Mouse (Mus musculus): ENCODE data around the gene Erp27. TPM values are rescaled to one million over a fixed set of nuclear protein-coding genes. Genes with fewer than 3 reads are reported as not detected.
A peak's percentile ranks its signal among the peaks of the same experiment; 100 is the strongest.

Erp27 gene
- polyA plus RNA-seq, 1 experiment = not detected

- Histone ChIP-seq H3K4me1 (ENCODE audit: control insufficient read depth, insufficient read depth, insufficient read length, low read length) (no peaks in the 10 kb centered on the region), H3K27ac (replicated peaks; ENCODE audit: low read depth, low read length) (no peak overlapping the region)
Measured at GRCm38 (mm10) chr6:136925049-136925448, 3.1 kb upstream of the Erp27 start.

DNA sequence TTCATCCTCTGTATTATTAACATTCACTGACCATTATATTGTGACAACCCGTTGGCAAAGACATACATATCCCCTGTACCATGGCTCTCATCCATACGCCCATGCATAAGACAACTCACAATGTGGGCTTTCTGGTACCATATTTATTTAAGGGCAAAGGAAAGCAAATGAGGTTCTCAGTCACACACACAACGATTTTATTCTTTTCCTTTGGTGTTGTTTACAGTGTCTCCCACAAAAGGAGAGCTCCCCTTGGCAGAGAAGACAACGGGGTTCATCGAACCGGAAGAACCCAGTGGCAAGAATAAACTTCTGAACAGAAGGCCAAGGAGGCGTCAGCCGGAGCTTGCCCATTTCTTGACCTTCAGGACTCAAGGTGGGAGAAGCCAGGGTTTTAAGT, 1.6 kb upstream of the Erp27 start, which contains the start of gene Pde6h:
Pde6h (plus strand) TSS at position 301 of the 400 bp plus-strand sequence.
- H3K27ac ChIP-seq (replicated peaks; ENCODE audit: low read depth, low read length) = no peak within 1 kb of the TSS
- no peak within 1 kb of the TSS for H3K4me3 ChIP-seq (ENCODE audit: insufficient read depth, low read depth, low read length)
- no peaks in the 10 kb centered on the region for H3K4me1 ChIP-seq (ENCODE audit: control insufficient read depth, insufficient read depth, insufficient read length, low read length)

More at GRCm38 (mm10) chr6:136925049-136925448, 3.1 kb upstream of the Erp27 start:
- no peak overlapping the region for H3K4me3 ChIP-seq (ENCODE audit: insufficient read depth, low read depth, low read length)

GRCm38 (mm10) chr6:136922871-136923270, 891 bp upstream of the Erp27 start:
- Histone ChIP-seq H3K4me3 (ENCODE audit: insufficient read depth, low read depth, low read length) (no peak overlapping the region), H3K4me1 (ENCODE audit: control insufficient read depth, insufficient read depth, insufficient read length, low read length) (no peaks in the 10 kb centered on the region), H3K27ac (replicated peaks; ENCODE audit: low read depth, low read length) (no peak overlapping the region)

- Histone ChIP-seq H3K27ac (replicated peaks; ENCODE audit: low read depth, low read length) (no peak overlapping the region), H3K4me1 (ENCODE audit: control insufficient read depth, insufficient read depth, insufficient read length, low read length) (no peaks in the 10 kb centered on the region), H3K4me3 (ENCODE audit: insufficient read depth, low read depth, low read length) (no peak overlapping the region)
Measured at GRCm38 (mm10) chr6:136921601-136922000, 379 bp downstream of the Erp27 start.

GRCm38 (mm10) chr6:136920320-136921257, 1.4 kb downstream of the Erp27 start:
- Histone ChIP-seq H3K4me1 (ENCODE audit: control insufficient read depth, insufficient read depth, insufficient read length, low read length) (no peaks in the 10 kb centered on the region), H3K27ac (replicated peaks; ENCODE audit: low read depth, low read length) (no peak overlapping the region), H3K4me3 (ENCODE audit: insufficient read depth, low read depth, low read length) (no peak overlapping the region)

GRCm38 (mm10) chr6:136917885-136918284, 4.1 kb downstream of the Erp27 start:
- Histone ChIP-seq H3K4me1 (ENCODE audit: control insufficient read depth, insufficient read depth, insufficient read length, low read length) (no peaks in the 10 kb centered on the region; the same call in 1 of the 2 replicates), H3K27ac (replicated peaks; ENCODE audit: low read depth, low read length) (no peak overlapping the region), H3K4me3 (ENCODE audit: insufficient read depth, low read depth, low read length) (no peak overlapping the region)

GRCm38 (mm10) chr6:136915721-136916395, 6.1 kb downstream of the Erp27 start:
- no peak overlapping the region for H3K27ac ChIP-seq (replicated peaks; ENCODE audit: low read depth, low read length)

GRCm38 (mm10) chr6:136914234-136914633, 7.7 kb downstream of the Erp27 start:
- H3K27ac ChIP-seq (replicated peaks; ENCODE audit: low read depth, low read length) = no peak overlapping the region
- H3K4me3 ChIP-seq (ENCODE audit: insufficient read depth, low read depth, low read length) = no peak overlapping the region
- no peaks in the 10 kb centered on the region; the same call in 1 of the 2 replicates for H3K4me1 ChIP-seq (ENCODE audit: control insufficient read depth, insufficient read depth, insufficient read length, low read length)

More at GRCm38 (mm10) chr6:136915721-136916395, 6.1 kb downstream of the Erp27 start:
- Histone ChIP-seq H3K4me1 (ENCODE audit: control insufficient read depth, insufficient read depth, insufficient read length, low read length) (no peaks in the 10 kb centered on the region; the same call in 1 of the 2 replicates), H3K4me3 (ENCODE audit: insufficient read depth, low read depth, low read length) (no peak overlapping the region)

GRCm38 (mm10) chr6:136913384-136914126, 8.4 kb downstream of the Erp27 start:
- no peak overlapping the region; the same call in 1 of the 2 replicates for H3K4me3 ChIP-seq (ENCODE audit: insufficient read depth, low read depth, low read length)
- no peaks in the 10 kb centered on the region; the same call in 1 of the 2 replicates for H3K4me1 ChIP-seq (ENCODE audit: control insufficient read depth, insufficient read depth, insufficient read length, low read length)
- no peak overlapping the region for H3K27ac ChIP-seq (replicated peaks; ENCODE audit: low read depth, low read length)

DNA sequence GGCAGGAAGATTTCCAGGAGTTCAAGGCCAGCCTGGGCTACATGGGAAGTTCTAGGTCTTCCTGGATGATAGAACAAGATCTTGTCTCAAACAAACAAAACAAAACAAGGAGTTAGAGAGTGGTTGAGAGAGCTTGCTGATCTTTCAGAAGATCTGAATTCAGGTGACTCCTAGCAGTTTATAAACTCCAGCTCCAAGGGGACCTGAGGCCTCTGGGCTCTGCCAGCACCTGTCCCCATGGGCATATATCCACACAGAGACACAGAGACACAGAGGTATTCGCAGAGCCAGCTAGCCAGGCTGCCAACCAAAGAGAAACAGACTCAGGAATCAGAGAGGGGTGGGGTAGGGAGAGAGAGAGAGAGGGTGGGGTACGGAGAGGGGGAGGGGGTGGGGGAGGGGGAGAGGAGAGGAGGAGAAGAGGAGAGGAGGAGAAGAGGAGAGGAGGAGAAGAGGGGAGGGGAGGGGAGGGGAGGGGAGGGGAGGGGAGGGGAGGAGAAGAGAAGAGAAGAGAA, 9.2 kb downstream of the Erp27 start:
- H3K27ac ChIP-seq (replicated peaks; ENCODE audit: low read depth, low read length) = no peak overlapping the region
- H3K4me3 ChIP-seq (ENCODE audit: insufficient read depth, low read depth, low read length) = no peak overlapping the region
- no peaks in the 10 kb centered on the region; the same call in 1 of the 2 replicates for H3K4me1 ChIP-seq (ENCODE audit: control insufficient read depth, insufficient read depth, insufficient read length, low read length)

DNA sequence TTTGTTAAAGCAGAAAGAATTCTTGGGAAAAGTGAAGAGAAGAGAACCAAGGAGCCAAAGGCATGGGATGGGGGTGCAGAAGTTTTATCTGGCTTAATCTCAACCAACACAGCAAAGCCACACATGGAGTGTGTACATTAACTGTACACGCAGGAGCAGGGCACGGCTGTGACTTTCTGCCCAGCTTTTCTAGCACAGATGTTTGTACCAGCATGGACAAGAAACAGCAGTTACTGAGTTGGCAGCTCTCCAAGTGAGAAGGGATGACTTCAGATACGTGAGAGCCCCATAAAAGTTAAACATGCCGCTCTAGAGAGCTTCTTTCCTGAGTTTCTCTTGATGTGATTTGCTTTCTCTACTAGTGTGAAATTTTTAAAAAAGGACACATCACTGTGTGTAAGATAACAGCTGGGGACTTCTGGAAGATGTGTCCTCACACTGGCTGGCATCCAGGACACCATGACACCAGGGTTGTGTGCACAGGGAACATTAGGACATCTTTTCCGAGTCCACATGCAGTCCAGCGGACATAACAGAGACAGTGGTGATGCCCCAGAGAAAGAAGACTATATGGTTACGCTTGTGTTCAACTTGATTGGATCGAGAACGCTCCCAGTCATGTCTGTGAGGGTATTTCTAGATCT, 11.6 kb downstream of the Erp27 start:
- Histone ChIP-seq H3K4me3 (ENCODE audit: insufficient read depth, low read depth, low read length) (no peak overlapping the region), H3K4me1 (ENCODE audit: control insufficient read depth, insufficient read depth, insufficient read length, low read length) (no peaks in the 10 kb centered on the region; the same call in none of the 2 replicates), H3K27ac (replicated peaks; ENCODE audit: low read depth, low read length) (no peak overlapping the region)

- no peak overlapping the region for H3K4me3 ChIP-seq (ENCODE audit: insufficient read depth, low read depth, low read length)
- H3K27ac ChIP-seq (replicated peaks; ENCODE audit: low read depth, low read length) = peak overlapping the region; percentile 10; the same call in 1 of the 2 replicates
Measured at GRCm38 (mm10) chr6:136906937-136907293, 15.1 kb downstream of the Erp27 start.

DNA sequence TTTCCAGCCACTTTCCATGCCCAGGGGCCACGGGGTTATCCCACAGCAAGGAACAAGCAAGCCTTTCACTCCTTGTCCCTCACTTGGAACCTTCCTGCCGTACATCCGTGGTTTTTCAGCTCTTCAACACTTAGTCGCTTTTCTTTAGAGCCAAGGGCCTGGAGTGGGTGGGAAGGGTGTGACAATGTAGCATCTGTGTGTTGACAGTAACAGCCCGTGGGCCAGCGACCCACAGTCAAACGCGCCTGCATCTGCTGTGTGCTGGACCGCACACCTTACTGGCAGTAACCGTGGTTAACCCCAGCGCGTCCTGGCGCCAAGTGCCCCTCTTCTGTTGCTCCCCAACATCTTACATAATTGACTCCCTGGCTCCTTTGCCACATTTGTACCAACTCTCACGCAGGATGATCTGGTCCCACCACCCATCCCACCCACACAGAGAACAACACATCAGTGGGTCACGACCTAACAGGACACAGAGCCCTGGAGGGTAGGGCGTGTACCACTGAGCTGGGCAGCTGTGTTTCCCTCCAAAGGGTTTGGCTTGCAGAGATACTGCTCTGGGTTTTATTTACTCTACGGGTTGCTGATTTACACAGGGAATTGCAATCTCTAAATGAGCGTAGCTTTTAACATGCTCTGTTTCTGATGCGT, 15.6 kb downstream of the Erp27 start:
- no peaks in the 10 kb centered on the region; the same call in 1 of the 2 replicates for H3K4me1 ChIP-seq (ENCODE audit: control insufficient read depth, insufficient read depth, insufficient read length, low read length)
- no peak overlapping the region for H3K4me3 ChIP-seq (ENCODE audit: insufficient read depth, low read depth, low read length)
- peak overlapping the region; percentile 46 for H3K27ac ChIP-seq (replicated peaks; ENCODE audit: low read depth, low read length)

More at GRCm38 (mm10) chr6:136906937-136907293, 15.1 kb downstream of the Erp27 start:
- no peaks in the 10 kb centered on the region; the same call in 1 of the 2 replicates for H3K4me1 ChIP-seq (ENCODE audit: control insufficient read depth, insufficient read depth, insufficient read length, low read length)
